Mouse (Mus musculus) ES-Bruce4 (cell line): ENCODE results near the gene Gdf7.

Experiments
- CTCF ChIP-seq: IDR thresholded peaks from one replicate; pipeline ENCODE4 v1.8.1; 2011; ENCODE audit warnings: low read depth, low read length
- EP300 ChIP-seq: IDR thresholded peaks from 2 replicates; pipeline ENCODE4 v1.6.1; 2011; ENCODE audit warnings: low read depth, low read length; ENCODE audit not compliant: insufficient read depth
- POLR2A ChIP-seq: IDR thresholded peaks from one replicate; pipeline ENCODE4 v1.8.1; 2011; ENCODE audit warnings: low read length; ENCODE audit not compliant: insufficient read depth

DNA sequence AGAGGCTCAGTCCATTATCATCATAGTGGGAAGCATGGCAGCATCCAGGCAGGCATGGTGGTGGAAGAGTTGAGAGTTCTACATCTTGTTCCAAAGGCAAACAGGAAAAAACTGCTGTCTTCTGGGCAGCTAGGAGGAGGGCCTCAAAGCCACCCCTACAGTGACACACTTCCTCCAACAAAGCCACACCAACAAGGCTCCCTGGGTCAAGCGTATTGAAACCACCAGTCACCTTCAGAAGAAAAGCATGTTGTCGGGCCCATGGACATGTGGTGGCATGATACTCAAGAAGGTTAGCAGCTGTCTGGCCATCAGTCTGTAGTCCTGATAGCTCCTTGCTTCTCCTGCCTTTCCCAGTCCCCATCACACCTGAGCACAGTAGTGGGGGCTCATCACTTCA is 33.7 kb upstream of the Gdf7 start:
- TF ChIP-seq CTCF (no peak), POLR2A (no peak), EP300 (no peak)
